8 mouse cellular contexts compared by ENCODE assay signal in the genomic region with DNA sequence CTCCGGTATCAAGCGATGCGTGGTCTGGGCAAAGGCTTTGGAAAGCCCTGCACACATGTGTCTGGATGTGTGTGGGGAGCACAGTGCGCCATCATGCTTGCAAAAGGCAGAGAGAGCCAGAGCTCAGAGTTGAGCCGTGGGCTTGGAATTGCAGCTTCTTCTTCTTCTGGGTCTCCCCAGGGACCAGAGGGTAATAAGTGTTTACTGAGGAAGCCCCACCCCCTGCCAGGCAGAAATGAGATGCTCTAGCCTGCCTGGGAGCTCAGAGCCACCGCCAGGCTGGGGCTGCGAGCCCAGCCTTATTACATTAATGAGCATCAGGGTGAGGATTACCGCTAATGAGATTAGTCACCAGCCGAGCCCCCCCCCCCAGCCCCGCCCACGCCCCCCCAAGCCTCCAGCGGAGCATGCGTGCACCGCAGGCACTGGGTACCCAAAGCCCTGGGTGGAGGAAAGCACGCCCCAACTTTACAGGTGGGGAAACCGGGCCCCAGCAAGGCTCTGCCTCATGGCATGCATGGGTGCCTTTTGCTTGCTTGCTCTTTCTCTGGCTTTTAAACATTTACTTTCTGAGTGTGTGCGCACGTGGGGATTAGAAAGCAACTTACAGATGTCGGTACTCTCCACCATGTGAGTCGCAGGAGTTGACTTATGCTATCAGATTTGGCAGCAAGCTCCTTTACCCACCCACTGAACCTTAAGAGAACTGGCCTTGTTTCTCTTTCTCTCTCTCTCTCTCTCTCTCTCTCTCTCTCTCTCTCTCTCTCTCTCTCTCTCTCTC. TPM values are rescaled to one million over a fixed set of nuclear protein-coding genes. Genes with fewer than 3 reads are reported as not detected.
A peak's percentile ranks its signal among the peaks of the same experiment; 100 is the strongest.
DNase-seq lines count a peak whose midpoint lies in the region; ATAC-seq and TF ChIP-seq lines count a peak whose summit lies in the region.

No protein-coding gene starts in this region.

- TF ChIP-seq CTCF in kidney, postnatal 0 days (IDR thresholded peaks at IDR 0.05; ENCODE audit: low read depth): no peak

- H3K27me3 ChIP-seq in liver, embryonic 11.5 days (replicated peaks; ENCODE audit: control insufficient read depth, insufficient read depth, low read length): peaks cover 2% of the 10 kb centered on the region
- 0 out of 2 replicates have a peak, but pooled peaks cover 9% of the 10 kb centered on the region for H3K27me3 ChIP-seq in embryonic facial prominence, embryonic 13.5 days
- H3K27me3 ChIP-seq in kidney, postnatal 0 days (ENCODE audit: insufficient read depth, low read length): no peaks in the 10 kb centered on the region

- DNase-seq in liver, embryonic 11.5 days (ENCODE audit: low spot score): no peak
- DNase-seq in liver: no peak
- peak; percentile 45 for DNase-seq in kidney, postnatal 0 days (ENCODE audit: low spot score)
- peak; percentile 95 for DNase-seq in retina, postnatal 1 day
- DNase-seq in layer of hippocampus, adult 9-10 months (ENCODE audit: low spot score): no peak
- no peak for DNase-seq in spleen, postnatal 36 days (ENCODE audit: low spot score in 2 of 2)

- no peaks in the 10 kb centered on the region for H3K36me3 ChIP-seq in liver, embryonic 11.5 days (ENCODE audit: control insufficient read depth, insufficient read depth, low read length)
- H3K36me3 ChIP-seq in embryonic facial prominence, embryonic 13.5 days: no peaks in the 10 kb centered on the region
- no peaks in the 10 kb centered on the region for H3K36me3 ChIP-seq in kidney, postnatal 0 days (ENCODE audit: insufficient read depth, low read length)

- H3K4me3 ChIP-seq in liver, embryonic 11.5 days (ENCODE audit: low read depth, low read length): no peak overlapping the region
- peak overlapping the region; percentile 10 for H3K4me3 ChIP-seq in embryonic facial prominence, embryonic 13.5 days
- no peak overlapping the region for H3K4me3 ChIP-seq in kidney, postnatal 0 days (replicated peaks; ENCODE audit: low read depth, low read length)

- no peaks in the 10 kb centered on the region for H3K9me3 ChIP-seq in liver, embryonic 11.5 days (ENCODE audit: control insufficient read depth, low read length)
- no peaks in the 10 kb centered on the region for H3K9me3 ChIP-seq in embryonic facial prominence, embryonic 13.5 days
- H3K9me3 ChIP-seq in kidney, postnatal 0 days (replicated peaks; ENCODE audit: low read length): no peaks in the 10 kb centered on the region

- peaks cover 3% of the 10 kb centered on the region for H3K4me1 ChIP-seq in liver, embryonic 11.5 days (replicated peaks; ENCODE audit: control insufficient read depth, insufficient read depth, low read length)
- peaks cover 60% of the 10 kb centered on the region for H3K4me1 ChIP-seq in embryonic facial prominence, embryonic 13.5 days
- H3K4me1 ChIP-seq in kidney, postnatal 0 days (replicated peaks; ENCODE audit: insufficient read depth, low read length): peaks cover 35% of the 10 kb centered on the region

- 17% methylated on average over 20 of the region's 20 CpGs for WGBS in liver, embryonic 11.5 days
- WGBS in embryonic facial prominence, embryonic 13.5 days: 6% methylated on average over 20 of the region's 20 CpGs
- 12% methylated on average over 20 of the region's 20 CpGs for WGBS in kidney, postnatal 0 days

- peak overlapping the region; percentile 22; the same call in 1 of the 2 replicates for H3K4me2 ChIP-seq in liver, embryonic 11.5 days
- H3K4me2 ChIP-seq in embryonic facial prominence, embryonic 13.5 days: peak overlapping the region; percentile 54
- H3K4me2 ChIP-seq in kidney, postnatal 0 days (ENCODE audit: low read length): peak overlapping the region; percentile 16

- H3K27ac ChIP-seq in liver, embryonic 11.5 days (ENCODE audit: low read depth, low read length): no peak overlapping the region
- H3K27ac ChIP-seq in embryonic facial prominence, embryonic 13.5 days: no peak overlapping the region; the same call in 1 of the 2 replicates
- H3K27ac ChIP-seq in kidney, postnatal 0 days: no peak overlapping the region

- no peak; the same call in 1 of the 2 replicates for ATAC-seq in liver, embryonic 11.5 days (replicated peaks; ENCODE audit: low FRiP score)
- ATAC-seq in embryonic facial prominence, embryonic 13.5 days (ENCODE audit: insufficient number of reproducible peaks, insufficient read depth, low FRiP score, low TSS enrichment, low read depth): 0 out of 2 replicates have a peak, but pooled peaks have one; percentile 22
- ATAC-seq in kidney, postnatal 0 days (replicated peaks; ENCODE audit: low FRiP score, low read depth): no peak; the same call in 1 of the 2 replicates
- ATAC-seq in megakaryocyte progenitor cell, adult 5-6 weeks (replicated peaks; ENCODE audit: poor library complexity): no peak

- no peak overlapping the region for H3K9ac ChIP-seq in liver, embryonic 11.5 days (ENCODE audit: low read depth, low read length)
- H3K9ac ChIP-seq in embryonic facial prominence, embryonic 13.5 days: 0 out of 2 replicates have a peak overlapping the region, but pooled peaks have one; percentile 32
- no peak overlapping the region for H3K9ac ChIP-seq in kidney, postnatal 0 days (ENCODE audit: low read depth, low read length)

RNA-seq across cellular contexts. Expression of a gene that starts 44.1 kb away (rescaled TPM):
- polyA plus RNA-seq in liver, embryonic 11.5 days (2014; fragmentation: Nextera tagmentation; extraction: Ambion mirVana): 11.4 and 12.1 TPM in 2 replicates
- 32.7 and 34.6 TPM in 2 replicates for polyA plus RNA-seq in embryonic facial prominence, embryonic 13.5 days (2015; fragmentation: Nextera tagmentation; extraction: Ambion mirVana)
- polyA plus RNA-seq in kidney, postnatal 0 days (2015; fragmentation: Nextera tagmentation; extraction: Ambion mirVana): 14.9 and 16.2 TPM in 2 replicates
- 0.69 and 2.0 TPM in 2 replicates for total RNA-seq in megakaryocyte progenitor cell, adult 5-6 weeks (2015)
- 0.44 and 0.75 TPM in 2 replicates for total RNA-seq in megakaryocyte progenitor cell, adult 5-6 weeks (2017)

Comparison
In these comparisons a context has a peak if more than half of its experiments do, and no peak if none do; other contexts are left out.
1. DNase-seq: peak in kidney, postnatal 0 days (single experiment) and retina, postnatal 1 day (single experiment); none in liver, embryonic 11.5 days (single experiment), liver (single experiment), layer of hippocampus, adult 9-10 months (single experiment) and spleen, postnatal 36 days (0 of 2).
2. Peak in every context shown above with its lines, with median percentiles within 50 percentile points of each other: H3K4me2 ChIP-seq.